Mouse (Mus musculus): ENCODE measurements at regions not wholly inside any gene's neighbourhood (a gene's known extent, or its start where the extent isn't known, plus 50 kb on each side); places are given as distances from the start of the nearest gene placed in this dataset.

DNA sequence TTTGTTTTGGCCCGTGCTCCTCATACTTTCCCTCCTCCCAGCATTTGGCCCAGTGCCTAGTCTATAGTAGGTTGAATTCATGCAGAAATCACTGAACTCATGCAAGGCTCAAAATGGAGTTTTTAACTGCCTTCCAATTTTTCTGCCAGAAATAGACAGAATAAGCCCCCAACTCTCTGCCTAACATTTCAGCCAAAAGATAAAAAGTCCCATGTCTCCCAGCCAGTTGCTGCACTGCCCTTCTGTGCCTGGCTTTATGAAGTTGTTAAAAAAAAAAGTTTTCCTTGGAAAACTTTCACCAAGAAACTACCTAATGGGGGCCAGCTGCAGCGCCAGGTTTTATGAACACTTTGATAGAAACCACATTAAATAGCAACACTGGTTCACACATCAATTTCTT lies 222.0 kb downstream of the Zic3 start:
- no peak overlapping the region for H3K27ac ChIP-seq (ENCODE audit: low read depth, low read length)
- H3K4me1 ChIP-seq (ENCODE audit: insufficient read depth): no peaks in the 10 kb centered on the region
- H3K9ac ChIP-seq: no peak overlapping the region
- H3K36me3 ChIP-seq (ENCODE audit: insufficient read depth): no peaks in the 10 kb centered on the region
- no peak for TF ChIP-seq CTCF (IDR thresholded peaks at IDR 0.05; ENCODE audit: low read depth)
- DNase-seq (no peak), ATAC-seq (no peak)
- H3K4me2 ChIP-seq (ENCODE audit: low read depth): no peak overlapping the region
- no peaks in the 10 kb centered on the region for H3K27me3 ChIP-seq (ENCODE audit: insufficient read depth, low read length)
- H3K4me3 ChIP-seq (ENCODE audit: low read depth, low read length): no peak overlapping the region
- no peaks in the 10 kb centered on the region for H3K9me3 ChIP-seq (ENCODE audit: low read length)
- 56% methylated on average over 2 of the region's 2 CpGs for WGBS

DNA sequence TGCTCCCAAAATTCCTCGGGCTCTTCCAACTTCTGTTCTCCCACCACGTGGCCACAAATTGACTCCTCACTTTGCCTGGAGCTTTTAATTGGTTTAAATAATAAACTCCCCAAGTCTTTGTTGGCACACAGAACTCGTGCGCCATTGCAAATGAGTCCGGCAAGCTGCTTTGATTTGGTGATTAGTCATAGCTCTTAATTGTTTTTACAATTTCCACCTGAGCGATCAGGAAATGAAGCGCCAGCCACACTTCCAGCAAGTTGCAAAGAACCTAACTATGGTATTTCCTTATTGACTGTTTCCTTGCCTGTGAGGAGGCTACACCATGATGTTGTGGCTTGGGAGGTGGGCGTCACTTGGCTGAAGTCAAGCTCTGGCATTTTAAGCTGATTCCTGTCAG lies 233.5 kb downstream of the Zic3 start:
- no peak for ATAC-seq
- Histone ChIP-seq H3K9me3 (ENCODE audit: low read length) (no peaks in the 10 kb centered on the region), H3K4me2 (ENCODE audit: low read depth) (no peak overlapping the region; the same call in 1 of the 2 replicates), H3K36me3 (ENCODE audit: insufficient read depth) (no peaks in the 10 kb centered on the region), H3K4me3 (ENCODE audit: low read depth, low read length) (no peak overlapping the region), H3K27ac (ENCODE audit: low read depth, low read length) (no peak overlapping the region), H3K9ac (no peak overlapping the region), H3K27me3 (ENCODE audit: insufficient read depth, low read length) (no peaks in the 10 kb centered on the region), H3K4me1 (ENCODE audit: insufficient read depth) (no peaks in the 10 kb centered on the region)
- 31% methylated on average over 8 of the region's 8 CpGs for WGBS
- no peak for TF ChIP-seq CTCF (IDR thresholded peaks at IDR 0.05; ENCODE audit: low read depth)
- peak; percentile 29 for DNase-seq

DNA sequence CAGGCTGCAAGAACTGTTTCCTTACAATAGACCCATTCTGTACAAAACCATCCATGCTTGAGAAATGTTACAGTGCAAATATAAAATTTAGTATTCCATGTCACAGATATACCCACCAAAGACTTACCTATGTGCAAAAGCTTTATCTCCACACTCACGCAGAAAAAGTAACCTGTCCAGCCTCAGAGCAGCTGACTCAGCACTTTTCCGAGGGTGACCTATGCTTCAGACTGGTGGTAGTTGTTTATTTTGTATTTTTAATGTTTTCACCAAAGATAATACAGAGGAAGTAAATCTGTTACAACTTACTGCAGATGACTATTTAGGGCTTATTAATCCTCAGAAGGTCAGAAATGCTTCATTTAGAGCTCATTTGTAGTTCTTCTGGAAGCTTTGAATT lies 260.4 kb downstream of the Zic3 start:
- ATAC-seq (no peak), DNase-seq (no peak)
- Histone ChIP-seq H3K9ac (no peak overlapping the region), H3K4me1 (ENCODE audit: insufficient read depth) (no peaks in the 10 kb centered on the region), H3K4me2 (ENCODE audit: low read depth) (no peak overlapping the region), H3K27ac (ENCODE audit: low read depth, low read length) (no peak overlapping the region), H3K27me3 (ENCODE audit: insufficient read depth, low read length) (no peaks in the 10 kb centered on the region), H3K36me3 (ENCODE audit: insufficient read depth) (no peaks in the 10 kb centered on the region), H3K4me3 (ENCODE audit: low read depth, low read length) (no peak overlapping the region), H3K9me3 (ENCODE audit: low read length) (no peaks in the 10 kb centered on the region)
- WGBS: 88% methylated on average over 2 of the region's 2 CpGs
- TF ChIP-seq CTCF (IDR thresholded peaks at IDR 0.05; ENCODE audit: low read depth): no peak

DNA sequence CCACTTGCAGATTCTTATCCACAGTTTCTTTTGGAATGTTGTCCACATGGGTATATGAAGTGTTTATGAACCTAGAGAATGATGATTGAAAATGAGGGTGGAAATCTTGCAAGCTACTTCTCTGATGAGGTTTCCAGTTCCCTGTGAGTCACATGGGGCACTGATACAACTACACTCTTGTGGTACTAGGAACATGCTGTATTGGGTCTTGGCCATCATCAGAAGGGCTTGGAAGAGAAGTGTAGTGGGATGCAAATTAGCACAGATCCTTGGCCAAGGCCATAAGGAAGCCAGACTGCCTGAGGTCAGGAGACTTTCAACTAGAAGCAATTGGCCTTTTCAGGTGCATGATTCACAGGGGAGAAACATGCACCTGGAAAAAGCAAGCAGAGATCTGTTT lies 300.3 kb downstream of the Zic3 start:
- Histone ChIP-seq H3K4me2 (ENCODE audit: low read depth) (no peak overlapping the region), H3K4me1 (ENCODE audit: insufficient read depth) (no peaks in the 10 kb centered on the region), H3K27ac (ENCODE audit: low read depth, low read length) (no peak overlapping the region), H3K4me3 (ENCODE audit: low read depth, low read length) (no peak overlapping the region), H3K9ac (no peak overlapping the region), H3K27me3 (ENCODE audit: insufficient read depth, low read length) (no peaks in the 10 kb centered on the region), H3K9me3 (ENCODE audit: low read length) (no peaks in the 10 kb centered on the region), H3K36me3 (ENCODE audit: insufficient read depth) (no peaks in the 10 kb centered on the region)
- no peak for DNase-seq
- no peak for TF ChIP-seq CTCF (IDR thresholded peaks at IDR 0.05; ENCODE audit: low read depth)
- no peak for ATAC-seq

DNA sequence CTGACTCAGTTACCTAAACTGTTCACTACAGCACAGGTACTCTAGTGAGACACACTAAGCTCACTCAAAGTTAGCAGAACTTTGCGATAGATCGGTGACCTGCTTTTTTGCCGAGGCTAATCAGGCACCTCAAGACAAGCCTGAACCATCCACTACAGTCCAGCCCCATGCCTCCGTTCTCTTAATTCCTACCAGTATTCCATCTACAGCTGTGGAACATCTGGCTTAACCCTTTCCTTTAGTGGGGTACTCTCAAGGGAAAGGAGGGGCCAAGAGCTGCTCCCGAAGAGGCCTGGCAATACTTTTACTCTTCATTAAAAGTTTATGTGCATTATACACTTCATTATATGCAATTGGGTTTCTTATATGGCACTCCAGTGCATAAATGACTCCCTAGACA lies 329.1 kb downstream of the Zic3 start:
- no peak for DNase-seq
- no peak overlapping the region for H3K27ac ChIP-seq (ENCODE audit: low read depth, low read length)
- H3K9ac ChIP-seq: no peak overlapping the region
- no peaks in the 10 kb centered on the region for H3K27me3 ChIP-seq (ENCODE audit: insufficient read depth, low read length)
- TF ChIP-seq CTCF (IDR thresholded peaks at IDR 0.05; ENCODE audit: low read depth): no peak
- no peak overlapping the region for H3K4me2 ChIP-seq (ENCODE audit: low read depth)
- WGBS: 93% methylated on average over 5 of the region's 5 CpGs
- H3K9me3 ChIP-seq (ENCODE audit: low read length): no peaks in the 10 kb centered on the region
- no peaks in the 10 kb centered on the region for H3K36me3 ChIP-seq (ENCODE audit: insufficient read depth)
- H3K4me3 ChIP-seq (ENCODE audit: low read depth, low read length): no peak overlapping the region
- ATAC-seq: no peak
- no peaks in the 10 kb centered on the region for H3K4me1 ChIP-seq (ENCODE audit: insufficient read depth)

DNA sequence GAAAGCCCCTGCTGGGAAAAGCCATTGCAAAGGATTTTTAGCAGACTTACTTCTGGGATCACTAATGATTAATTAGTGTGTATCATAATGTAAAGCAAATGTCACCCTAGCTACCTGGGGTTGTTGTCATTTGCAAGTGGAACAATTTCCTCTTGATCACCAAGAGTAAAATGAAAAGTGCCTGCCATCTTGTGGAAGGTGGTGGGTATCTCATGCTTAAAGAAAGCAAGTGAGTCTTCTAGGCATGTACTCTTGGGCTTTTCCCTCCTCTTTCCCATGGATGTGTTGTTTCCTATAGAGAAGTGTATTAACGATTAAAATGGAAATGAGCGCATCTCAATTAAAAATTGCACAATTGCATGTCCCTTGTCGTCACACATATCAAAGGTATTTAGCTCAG lies 355.4 kb downstream of the Zic3 start:
- Histone ChIP-seq H3K4me2 (ENCODE audit: low read depth) (no peak overlapping the region), H3K9ac (no peak overlapping the region), H3K4me3 (ENCODE audit: low read depth, low read length) (no peak overlapping the region), H3K27me3 (ENCODE audit: insufficient read depth, low read length) (no peaks in the 10 kb centered on the region), H3K36me3 (ENCODE audit: insufficient read depth) (no peaks in the 10 kb centered on the region), H3K9me3 (ENCODE audit: low read length) (no peaks in the 10 kb centered on the region), H3K27ac (ENCODE audit: low read depth, low read length) (no peak overlapping the region), H3K4me1 (ENCODE audit: insufficient read depth) (no peaks in the 10 kb centered on the region)
- TF ChIP-seq CTCF (IDR thresholded peaks at IDR 0.05; ENCODE audit: low read depth): peak; percentile 73
- DNase-seq (peak; percentile 51), ATAC-seq (peak; percentile 55; the same call in 1 of the 2 replicates)
- WGBS: 50% methylated on average over 3 of the region's 3 CpGs

Measured in forebrain, postnatal 0 days (tissue).